Mouse (Mus musculus): ENCODE measurements around the gene Cmtm2b.

- TF ChIP-seq MAFK (IDR thresholded peaks at IDR 0.05; ENCODE audit: insufficient read depth, low read depth, low read length), result no peak
- no peak for TF ChIP-seq HCFC1 (IDR thresholded peaks at IDR 0.05; ENCODE audit: borderline replicate concordance, insufficient read depth, low read length)
- TF ChIP-seq CHD2 (IDR thresholded peaks at IDR 0.05; ENCODE audit: low read depth, low read length), result no peak
- no peak for TF ChIP-seq ZNF384 (IDR thresholded peaks at IDR 0.05; ENCODE audit: low read depth, low read length)
- no peak for TF ChIP-seq ZC3H11A (IDR thresholded peaks at IDR 0.05; ENCODE audit: borderline replicate concordance, low read depth, low read length)
Measured at GRCm38 (mm10) chr8:104375959-104376358, 53.9 kb downstream of the Cmtm2b start.
